Mouse (Mus musculus): ENCODE measurements around the gene Tmem158. TPM values are rescaled to one million over a fixed set of nuclear protein-coding genes. Genes with fewer than 3 reads are reported as not detected.
A peak's percentile ranks its signal among the peaks of the same experiment; 100 is the strongest.

Gene Tmem158
- polyA plus RNA-seq (2012) = not detected in 2 replicates

GRCm38 (mm10) chr9:123260611-123261021, at the start of gene Tmem158:
TSS of gene Tmem158 (minus strand) at chr9:123260764.
- TF ChIP-seq GATA1 (IDR thresholded peaks at IDR 0.05; ENCODE audit: low read length) = no peak

- TF ChIP-seq GATA1 (IDR thresholded peaks at IDR 0.05; ENCODE audit: low read length) = no peak
Measured at GRCm38 (mm10) chr9:123309685-123310365, 49.3 kb upstream of the Tmem158 start.

- TF ChIP-seq GATA1 (IDR thresholded peaks at IDR 0.05; ENCODE audit: low read length) = no peak
Measured at GRCm38 (mm10) chr9:123309073-123309472, 48.5 kb upstream of the Tmem158 start.

GRCm38 (mm10) chr9:123304917-123305316, 44.4 kb upstream of the Tmem158 start:
- no peak for TF ChIP-seq GATA1 (IDR thresholded peaks at IDR 0.05; ENCODE audit: low read length)

- TF ChIP-seq GATA1 (IDR thresholded peaks at IDR 0.05; ENCODE audit: low read length) = no peak
Measured at GRCm38 (mm10) chr9:123303952-123304351, 43.4 kb upstream of the Tmem158 start.

DNA sequence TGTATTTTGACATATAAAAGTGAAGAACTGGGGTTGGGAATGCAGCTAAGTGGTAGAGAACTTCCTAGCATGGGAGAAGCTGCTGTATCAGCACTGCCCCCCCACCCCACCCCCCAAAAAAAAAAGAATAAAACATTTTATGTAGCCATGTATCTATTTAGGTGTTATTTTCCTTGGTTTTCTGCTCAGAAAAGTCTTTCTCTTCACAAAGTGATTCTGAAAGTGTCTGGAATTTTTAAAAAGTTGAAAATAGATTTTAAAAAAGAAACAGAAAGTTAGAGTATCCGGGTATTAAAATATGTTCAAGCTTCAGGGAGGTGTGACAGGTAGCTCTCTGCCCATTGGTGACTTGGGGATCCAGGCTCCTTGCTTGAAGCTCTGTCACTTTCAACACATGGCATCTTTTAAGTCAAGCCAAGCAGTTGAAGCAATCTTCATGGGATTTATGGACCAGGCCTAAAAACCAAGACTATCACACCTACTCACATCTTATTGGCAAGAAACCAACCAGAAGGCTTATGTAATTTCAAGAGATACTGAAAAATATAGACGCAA, 42.3 kb upstream of the Tmem158 start:
- no peak for TF ChIP-seq GATA1 (IDR thresholded peaks at IDR 0.05; ENCODE audit: low read length)

DNA sequence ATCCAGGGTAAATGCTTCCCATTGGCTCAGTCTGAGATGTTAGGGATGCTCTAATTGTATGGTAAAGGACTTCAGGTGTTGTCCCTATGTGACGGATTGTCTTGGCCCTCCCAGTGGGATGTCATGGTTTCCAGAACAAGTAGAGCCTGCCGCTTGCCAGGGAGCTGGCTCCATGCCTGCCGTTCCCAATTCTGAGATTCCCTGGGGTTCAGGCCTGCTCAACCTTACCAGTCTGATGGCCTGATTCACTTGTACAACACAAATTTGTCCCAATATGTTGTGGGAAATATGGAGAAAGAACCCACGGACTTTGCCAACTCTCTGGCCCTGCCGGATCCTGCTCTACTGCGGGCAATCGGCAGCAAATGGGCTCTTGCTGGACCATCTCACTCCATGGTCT, 37.3 kb upstream of the Tmem158 start:
- TF ChIP-seq GATA1 (IDR thresholded peaks at IDR 0.05; ENCODE audit: low read length) = no peak

GRCm38 (mm10) chr9:123296229-123296628, 35.7 kb upstream of the Tmem158 start:
- TF ChIP-seq GATA1 (IDR thresholded peaks at IDR 0.05; ENCODE audit: low read length) = no peak

GRCm38 (mm10) chr9:123294581-123294980, 34.0 kb upstream of the Tmem158 start:
- no peak for TF ChIP-seq GATA1 (IDR thresholded peaks at IDR 0.05; ENCODE audit: low read length)

DNA sequence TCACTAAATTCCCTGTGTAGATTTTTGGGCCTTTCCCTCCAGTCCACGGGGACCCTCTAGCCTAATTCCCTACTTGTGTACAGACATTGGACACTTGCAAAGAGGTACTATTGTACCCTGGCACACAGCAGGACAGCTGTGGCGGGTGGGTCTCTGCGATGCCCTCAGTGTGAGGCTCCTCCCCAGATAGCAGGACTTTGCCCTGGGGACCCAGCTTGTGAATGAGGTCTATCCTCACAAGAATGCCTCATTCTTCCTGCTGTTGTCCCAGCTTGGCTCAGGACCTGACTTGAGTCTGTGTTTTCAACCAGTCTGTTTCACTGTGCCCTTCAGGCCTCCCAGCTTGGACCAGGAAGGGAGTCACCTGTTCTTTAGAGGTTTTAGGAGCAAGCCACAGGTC, 27.8 kb upstream of the Tmem158 start:
- TF ChIP-seq GATA1 (IDR thresholded peaks at IDR 0.05; ENCODE audit: low read length) = no peak

DNA sequence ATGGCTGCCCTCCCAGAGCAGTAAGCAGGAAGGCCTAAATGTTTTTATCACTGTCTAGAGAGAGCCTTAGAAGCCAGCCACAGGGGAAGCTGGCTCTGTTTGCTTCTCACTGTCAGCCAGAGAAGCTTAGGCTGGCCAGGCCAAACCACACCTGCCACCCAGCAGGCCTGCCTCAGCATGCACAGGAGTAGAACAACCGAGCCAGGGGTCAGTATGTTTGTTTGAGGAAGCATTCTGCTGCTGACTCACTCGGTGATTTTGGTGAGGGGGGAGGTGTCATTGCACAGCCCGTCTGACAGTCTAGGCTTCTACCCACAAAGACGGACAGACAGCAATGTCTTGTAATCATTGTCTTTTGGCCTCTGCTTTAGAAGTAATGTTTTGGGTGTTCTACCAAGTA, 25.1 kb upstream of the Tmem158 start:
- no peak for TF ChIP-seq GATA1 (IDR thresholded peaks at IDR 0.05; ENCODE audit: low read length)

- no peak for TF ChIP-seq GATA1 (IDR thresholded peaks at IDR 0.05; ENCODE audit: low read length)
Measured at GRCm38 (mm10) chr9:123280775-123281174, 20.2 kb upstream of the Tmem158 start.

GRCm38 (mm10) chr9:123278003-123278402, 17.4 kb upstream of the Tmem158 start:
- no peak for TF ChIP-seq GATA1 (IDR thresholded peaks at IDR 0.05; ENCODE audit: low read length)

GRCm38 (mm10) chr9:123275373-123275772, 14.8 kb upstream of the Tmem158 start:
- TF ChIP-seq GATA1 (IDR thresholded peaks at IDR 0.05; ENCODE audit: low read length) = peak; percentile 3

- TF ChIP-seq GATA1 (IDR thresholded peaks at IDR 0.05; ENCODE audit: low read length) = no peak
Measured at GRCm38 (mm10) chr9:123274674-123275073, 14.1 kb upstream of the Tmem158 start.

DNA sequence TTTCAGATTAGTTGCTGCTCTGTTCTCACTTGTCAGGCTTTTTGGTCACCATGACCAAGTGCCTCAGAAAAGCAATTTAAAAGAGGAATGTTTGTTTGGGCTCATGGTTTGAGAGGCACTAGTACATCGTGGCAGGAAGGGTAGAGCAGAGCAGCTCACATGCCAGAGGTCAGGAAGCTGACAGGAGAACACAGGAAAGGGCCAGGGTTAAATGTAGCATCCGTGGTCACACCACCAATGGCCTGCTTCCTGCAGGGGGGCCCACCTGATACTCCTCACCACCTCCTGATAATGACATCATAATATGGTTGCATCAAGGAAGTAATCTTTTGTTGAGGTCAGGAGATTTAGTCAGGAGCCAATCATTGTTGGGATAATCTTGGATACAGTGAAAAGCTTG, 13.3 kb upstream of the Tmem158 start:
- TF ChIP-seq GATA1 (IDR thresholded peaks at IDR 0.05; ENCODE audit: low read length) = no peak

DNA sequence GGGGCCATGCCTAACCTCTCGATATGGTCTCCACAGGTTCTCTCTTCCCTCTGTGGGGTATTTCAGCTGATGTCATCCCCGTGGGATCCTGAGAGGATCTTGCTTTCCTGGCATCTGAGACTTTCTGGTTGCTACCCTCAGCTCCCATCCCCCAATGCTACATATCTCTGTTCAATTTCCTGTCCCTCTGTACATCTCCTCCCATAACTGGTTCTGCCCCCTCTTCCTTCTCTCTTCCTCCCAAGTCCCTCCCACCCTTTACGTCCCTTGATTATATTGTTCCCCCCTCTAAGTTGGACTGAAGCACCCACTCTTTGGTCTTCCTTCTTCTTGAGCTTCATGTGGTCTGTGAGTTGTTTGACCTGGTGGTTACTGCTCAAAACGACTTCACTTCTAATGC, 11.0 kb upstream of the Tmem158 start:
- no peak for TF ChIP-seq GATA1 (IDR thresholded peaks at IDR 0.05; ENCODE audit: low read length)

Data from G1E-ER4 (cell line).